Mouse (Mus musculus) bone marrow macrophage, adult 2 months (primary cell): ENCODE results near the gene Zfp385a.

ENCODE experiments used
- CTCF ChIP-seq: IDR thresholded peaks from 2 replicates; pipeline ENCODE4 v1.5.1; 2012; ENCODE audit warnings: low read depth, mild to moderate bottlenecking, low read length, moderate library complexity
- POLR2A ChIP-seq: IDR thresholded peaks from 2 replicates; pipeline ENCODE4 v1.6.1; 2012; ENCODE audit warnings: mild to moderate bottlenecking, low read depth, low read length, borderline replicate concordance

GRCm38 (mm10) chr15:103388556-103389145 lies 48.8 kb upstream of the Zfp385a start:
- TF ChIP-seq CTCF, result no peak
- TF ChIP-seq POLR2A, result no peak
